Mouse (Mus musculus): ENCODE data around the gene Troap.

- no peak for TF ChIP-seq GATA1 (IDR thresholded peaks at IDR 0.05; ENCODE audit: borderline replicate concordance, low read length)
- TF ChIP-seq FLI1 (IDR thresholded peaks at IDR 0.05; ENCODE audit: low read length), result no peak
Observed at GRCm38 (mm10) chr15:99074019-99074599, at the start of gene Troap.

Data from megakaryocyte, embryonic 14.5 days (primary cell).